Mouse (Mus musculus) limb, embryonic 11.5 days (tissue): ENCODE data around the gene Wdfy3. TPM values are rescaled to one million over a fixed set of nuclear protein-coding genes. Genes with fewer than 3 reads are reported as not detected.

Experiments
- ATAC-seq: fragments of 200-750 bp; cut with Nextera tagmentation; 2 replicates; pipeline ENCODE4 v1.8.0; 2017; ENCODE audit warnings: low read depth; ENCODE audit not compliant: insufficient number of reproducible peaks, low FRiP score, low TSS enrichment
- DNase-seq: peaks from one replicate; pipeline ENCODE4 v3.0.0-alpha.2; 2015; ENCODE audit warnings: low spot score
- H3K27ac ChIP-seq: fragments of 300-500 bp; sonication (generic); replicated peaks from 2 replicates; pipeline ENCODE4 v1.5.1; 2014; ENCODE audit warnings: low read depth, mild to moderate bottlenecking, low read length
- H3K27me3 ChIP-seq: fragments of 300-500 bp; sonication (generic); 2 replicates; pipeline ENCODE4 v1.6.1; 2014; ENCODE audit warnings: mild to moderate bottlenecking, low read length, mixed read lengths; ENCODE audit not compliant: control insufficient read depth, insufficient read depth
- H3K36me3 ChIP-seq: fragments of 300-500 bp; sonication (generic); 2 replicates; pipeline ENCODE4 v1.6.1; 2014; ENCODE audit warnings: mild to moderate bottlenecking, low read length, moderate library complexity, mixed read lengths; ENCODE audit not compliant: control insufficient read depth, insufficient read depth
- H3K4me1 ChIP-seq: fragments of 300-500 bp; sonication (generic); 2 replicates; pipeline ENCODE4 v1.6.1; 2014; ENCODE audit warnings: low read length, mixed read lengths; ENCODE audit not compliant: control insufficient read depth, insufficient read depth
- H3K4me2 ChIP-seq: fragments of 300-500 bp; sonication (generic); 2 replicates; pipeline ENCODE4 v1.6.1; 2014; ENCODE audit warnings: low read depth, mild to moderate bottlenecking, moderate library complexity; ENCODE audit not compliant: severe bottlenecking
- H3K4me3 ChIP-seq: fragments of 300-500 bp; sonication (generic); 2 replicates; pipeline ENCODE4 v1.5.1; 2014; ENCODE audit warnings: low read depth, low read length
- H3K9ac ChIP-seq: fragments of 300-500 bp; sonication (generic); 2 replicates; pipeline ENCODE4 v1.6.1; 2014; ENCODE audit warnings: mild to moderate bottlenecking, low read length
- H3K9me3 ChIP-seq: fragments of 300-500 bp; sonication (generic); 2 replicates; pipeline ENCODE4 v1.6.1; 2016; ENCODE audit warnings: low read length; ENCODE audit not compliant: control insufficient read depth
- WGBS: fragments of 180-500 bp; shearing (Covaris S2); extraction: QIAGEN DNeasy Blood & Tissue Kit; methylation state at CpG from one replicate; pipeline ENCODE4 v1.1.7; 2014; 5-methylcytosine and 5-hydroxymethylcytosine counted together
- polyA plus RNA-seq: library from polyadenylated mRNA; unstranded; fragments of >200 nt; fragmentation: Nextera tagmentation; extraction: Ambion mirVana; gene quantifications from 2 replicates; pipeline ENCODE4 v1.2.1, GENCODE M21; 2014

The Wdfy3 gene
- polyA plus RNA-seq, 1 experiment from 2014 or later = 16.5 TPM

- H3K9me3 ChIP-seq = no peaks in the 10 kb centered on the region
- no peak overlapping the region for H3K9ac ChIP-seq
- H3K36me3 ChIP-seq = no peaks in the 10 kb centered on the region; the same call in 1 of the 2 replicates
- DNase-seq (no peak), ATAC-seq (no peak)
- 95% methylated on average over 6 of the region's 6 CpGs for WGBS
- H3K27ac ChIP-seq = no peak overlapping the region
- no peak overlapping the region for H3K4me3 ChIP-seq
- peaks cover 6% of the 10 kb centered on the region; the same call in 1 of the 2 replicates for H3K4me1 ChIP-seq
- H3K4me2 ChIP-seq = no peak overlapping the region
- no peaks in the 10 kb centered on the region for H3K27me3 ChIP-seq
These were observed 3.3 kb downstream of the Wdfy3 start for GRCm38 (mm10) chr5:102066458-102066857.

- Histone ChIP-seq H3K4me3 (no peak overlapping the region), H3K36me3 (no peaks in the 10 kb centered on the region; the same call in 1 of the 2 replicates), H3K4me2 (no peak overlapping the region), H3K27me3 (no peaks in the 10 kb centered on the region), H3K27ac (no peak overlapping the region), H3K9me3 (no peaks in the 10 kb centered on the region), H3K9ac (no peak overlapping the region), H3K4me1 (peaks cover 3% of the 10 kb centered on the region; the same call in 1 of the 2 replicates)
- DNase-seq (no peak), ATAC-seq (no peak)
- 66% methylated on average over 18 of the region's 18 CpGs for WGBS
These were observed 6.5 kb downstream of the Wdfy3 start for GRCm38 (mm10) chr5:102063013-102063752.

GRCm38 (mm10) chr5:102061816-102062215, 7.9 kb downstream of the Wdfy3 start:
- Histone ChIP-seq H3K9me3 (no peaks in the 10 kb centered on the region), H3K36me3 (no peaks in the 10 kb centered on the region; the same call in 1 of the 2 replicates), H3K27me3 (no peaks in the 10 kb centered on the region), H3K4me1 (peaks cover 3% of the 10 kb centered on the region; the same call in 1 of the 2 replicates), H3K9ac (no peak overlapping the region), H3K4me3 (no peak overlapping the region), H3K27ac (no peak overlapping the region), H3K4me2 (no peak overlapping the region)
- WGBS = 88% methylated on average over 5 of the region's 5 CpGs
- DNase-seq (no peak), ATAC-seq (no peak)

- DNase-seq (no peak), ATAC-seq (no peak)
- no peaks in the 10 kb centered on the region for H3K9me3 ChIP-seq
- no peak overlapping the region for H3K4me2 ChIP-seq
- H3K27me3 ChIP-seq = no peaks in the 10 kb centered on the region
- WGBS = 70% methylated on average over 7 of the region's 7 CpGs
- H3K27ac ChIP-seq = no peak overlapping the region
- H3K9ac ChIP-seq = no peak overlapping the region
- H3K4me3 ChIP-seq = no peak overlapping the region
- no peaks in the 10 kb centered on the region; the same call in 1 of the 2 replicates for H3K4me1 ChIP-seq
- H3K36me3 ChIP-seq = no peaks in the 10 kb centered on the region
These were observed 13.8 kb downstream of the Wdfy3 start for GRCm38 (mm10) chr5:102055946-102056345.

- 52% methylated on average over 3 of the region's 3 CpGs for WGBS
- no peak for ATAC-seq
- H3K27ac ChIP-seq = no peak overlapping the region
These were observed 14.5 kb downstream of the Wdfy3 start for GRCm38 (mm10) chr5:102055130-102055641.

GRCm38 (mm10) chr5:102054511-102055093, 15.1 kb downstream of the Wdfy3 start:
- Histone ChIP-seq H3K27me3 (no peaks in the 10 kb centered on the region), H3K9me3 (no peaks in the 10 kb centered on the region), H3K9ac (no peak overlapping the region), H3K4me1 (no peaks in the 10 kb centered on the region; the same call in 1 of the 2 replicates), H3K27ac (no peak overlapping the region), H3K4me2 (no peak overlapping the region), H3K4me3 (no peak overlapping the region), H3K36me3 (no peaks in the 10 kb centered on the region)
- no peak for ATAC-seq
- DNase-seq = no peak
- 69% methylated on average over 11 of the region's 11 CpGs for WGBS

More at GRCm38 (mm10) chr5:102055130-102055641, 14.5 kb downstream of the Wdfy3 start:
- H3K4me1 ChIP-seq = no peaks in the 10 kb centered on the region; the same call in 1 of the 2 replicates
- no peak overlapping the region for H3K4me2 ChIP-seq
- no peak overlapping the region for H3K4me3 ChIP-seq
- no peak overlapping the region for H3K9ac ChIP-seq
- DNase-seq = no peak
- no peaks in the 10 kb centered on the region for H3K9me3 ChIP-seq
- H3K27me3 ChIP-seq = no peaks in the 10 kb centered on the region
- no peaks in the 10 kb centered on the region for H3K36me3 ChIP-seq

- Histone ChIP-seq H3K9me3 (no peaks in the 10 kb centered on the region), H3K36me3 (no peaks in the 10 kb centered on the region), H3K27me3 (no peaks in the 10 kb centered on the region), H3K9ac (no peak overlapping the region), H3K4me1 (no peaks in the 10 kb centered on the region; the same call in 1 of the 2 replicates), H3K4me3 (no peak overlapping the region), H3K4me2 (no peak overlapping the region), H3K27ac (no peak overlapping the region)
- DNase-seq = no peak
- ATAC-seq = no peak
- WGBS = 90% methylated on average over 6 of the region's 6 CpGs
These were observed 16.8 kb downstream of the Wdfy3 start for GRCm38 (mm10) chr5:102052906-102053305.

GRCm38 (mm10) chr5:102052465-102052864, 17.3 kb downstream of the Wdfy3 start:
- no peak for DNase-seq
- no peak for ATAC-seq
- 85% methylated on average over 4 of the region's 4 CpGs for WGBS
- no peaks in the 10 kb centered on the region; the same call in 1 of the 2 replicates for H3K4me1 ChIP-seq
- H3K36me3 ChIP-seq = no peaks in the 10 kb centered on the region
- no peak overlapping the region for H3K27ac ChIP-seq
- no peaks in the 10 kb centered on the region for H3K9me3 ChIP-seq
- H3K4me2 ChIP-seq = no peak overlapping the region
- H3K4me3 ChIP-seq = no peak overlapping the region
- H3K27me3 ChIP-seq = no peaks in the 10 kb centered on the region
- H3K9ac ChIP-seq = no peak overlapping the region
